Mouse (Mus musculus) A20 (cell line): ENCODE measurements around the gene Itgb4.

Source experiments
- DNase-seq: peaks from one replicate; pipeline ENCODE4 v3.0.0-alpha.2; 2011; ENCODE audit warnings: low read depth, low spot score

The Itgb4 gene

DNA sequence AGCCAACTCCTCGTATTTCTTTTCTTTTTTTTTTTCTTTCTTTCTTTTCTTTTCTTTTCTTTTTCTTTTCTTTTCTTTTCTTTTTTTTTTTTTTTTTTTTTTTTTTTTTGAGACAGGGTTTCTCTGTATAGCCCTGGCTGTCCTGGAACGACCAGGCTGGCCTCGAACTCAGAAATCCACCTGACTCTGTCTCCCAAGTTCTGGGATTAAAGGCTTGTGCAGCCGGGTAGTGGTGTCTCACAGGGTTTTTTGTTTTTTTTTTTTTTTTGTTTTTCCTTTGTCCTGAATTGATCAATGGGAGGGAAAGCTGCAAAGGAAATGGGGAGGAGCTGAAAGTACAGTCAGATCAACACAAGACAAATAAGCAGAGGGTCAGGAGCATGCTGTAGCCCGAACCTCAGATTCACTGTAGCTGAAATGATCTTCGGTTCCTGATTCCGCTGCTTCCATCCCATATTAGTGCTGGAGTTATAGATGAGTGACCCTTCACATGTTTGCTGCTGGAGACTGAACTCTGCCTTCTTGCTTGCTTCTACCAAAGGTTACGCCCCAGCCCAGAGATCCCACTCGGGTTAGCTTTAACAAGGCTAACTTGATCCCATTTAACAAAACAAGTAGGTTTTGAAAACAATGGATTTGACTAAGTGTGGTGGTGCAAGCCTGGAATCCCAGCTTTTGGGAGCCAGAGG is 53.8 kb downstream of the Itgb4 start:
- DNase-seq: no peak

- no peak for DNase-seq
These were observed 54.8 kb downstream of the Itgb4 start for GRCm38 (mm10) chr11:116029086-116029865.

DNA sequence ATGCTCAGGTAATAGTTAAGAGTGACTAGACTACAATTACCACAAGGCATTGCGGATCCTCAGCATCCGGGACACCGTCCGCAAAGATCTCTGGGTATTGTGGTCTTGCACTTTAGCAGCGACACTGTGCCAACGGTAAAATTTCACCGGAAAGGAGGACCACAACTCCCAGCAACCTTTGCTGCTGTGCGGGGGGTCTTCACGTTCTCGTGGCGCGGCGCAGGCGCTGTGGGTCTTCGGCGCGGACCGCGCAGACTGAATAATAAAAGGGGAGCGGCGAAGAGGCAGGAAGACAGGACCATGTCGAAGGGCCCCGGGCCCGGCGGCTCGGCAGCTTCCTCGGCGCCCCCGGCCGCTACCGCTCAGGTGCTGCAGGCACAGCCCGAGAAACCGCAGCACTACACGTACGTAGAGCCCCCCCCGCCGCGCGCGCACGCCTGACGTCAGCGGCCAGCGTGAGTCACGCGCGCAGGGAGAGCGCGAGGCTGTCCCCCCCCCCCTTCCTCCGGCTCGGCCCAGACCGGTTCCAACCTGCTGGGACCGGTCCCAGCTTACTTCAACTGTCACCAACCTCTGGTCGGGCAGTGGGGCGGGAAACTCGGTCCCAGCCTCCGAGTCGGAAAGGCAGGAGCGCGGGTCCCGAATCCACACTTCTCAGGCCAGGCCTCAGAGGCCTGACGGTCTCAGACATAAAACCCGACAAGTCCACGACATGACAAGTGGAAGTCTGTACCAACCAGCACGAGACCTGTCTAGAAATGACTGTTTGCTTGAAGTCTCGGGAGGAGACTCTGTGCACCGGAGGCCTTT is 55.8 kb downstream of the Itgb4 start, which contains the start of gene Unk:
Gene Unk (plus strand): TSS at position 235 of the 810 bp plus-strand sequence.
- peak; percentile 99 for DNase-seq

DNA sequence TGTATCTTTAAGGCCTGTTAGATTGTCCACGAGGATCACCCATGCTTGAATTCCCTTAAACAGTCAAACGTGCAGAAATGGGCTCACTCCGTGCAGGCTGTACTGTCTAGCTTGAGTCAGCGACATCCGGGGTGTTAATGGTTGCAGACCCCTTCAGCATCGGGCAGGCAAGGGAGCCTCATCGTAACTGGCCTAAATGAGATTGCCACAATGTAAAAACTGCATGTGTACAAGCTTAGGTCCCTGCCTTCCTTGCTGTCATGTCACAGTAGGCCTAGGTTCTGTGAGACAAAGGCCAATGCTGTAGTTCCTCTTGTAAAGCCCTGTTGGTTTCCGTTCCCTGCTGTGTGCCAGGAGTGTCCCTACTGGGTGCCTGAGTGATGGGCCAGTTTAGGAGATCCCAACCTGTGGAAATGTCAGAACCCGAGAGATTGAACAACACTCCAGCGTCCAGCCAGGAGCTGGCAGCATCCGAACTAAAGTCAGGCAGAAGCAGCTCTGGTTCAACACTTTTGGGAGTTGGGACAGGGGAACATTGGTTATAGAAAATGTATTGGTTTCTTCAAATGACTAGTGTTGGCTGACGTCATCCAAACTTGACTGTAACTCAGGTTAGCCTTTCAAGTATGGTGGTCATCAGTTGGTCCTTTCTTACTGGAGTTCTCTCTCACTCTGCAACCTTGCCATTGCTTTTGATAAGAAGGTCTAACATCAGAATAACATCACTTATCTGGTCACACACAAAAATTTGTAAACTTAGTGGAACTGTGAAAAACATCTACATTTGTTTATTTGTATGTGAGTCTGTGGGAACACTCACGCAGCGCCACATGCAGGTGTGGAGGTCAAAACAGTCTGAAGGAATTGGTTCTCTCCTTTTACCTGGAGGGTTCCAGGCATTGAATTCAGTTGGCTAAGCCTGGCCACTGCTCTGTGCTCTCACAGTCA is 56.7 kb downstream of the Itgb4 start:
- DNase-seq: peak; percentile 81

DNA sequence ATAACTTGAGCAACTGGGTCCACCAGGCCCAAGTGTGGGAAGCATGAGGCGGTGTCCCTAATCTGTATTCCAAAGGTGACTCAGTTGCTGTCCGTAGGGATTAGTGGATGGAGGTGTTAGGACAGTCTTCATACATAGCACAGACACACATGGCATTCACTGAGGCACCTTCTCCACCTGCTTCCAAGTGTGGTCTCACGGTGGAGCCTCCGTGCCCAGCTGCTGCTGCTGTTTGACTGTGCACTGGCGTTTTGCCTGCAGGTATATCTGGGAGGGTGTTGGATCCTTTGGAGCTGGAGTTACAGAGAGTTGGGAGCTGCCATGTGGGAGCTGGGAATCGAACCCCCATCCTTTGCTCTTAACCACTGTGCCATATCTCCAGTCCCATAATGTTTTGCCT is 60.1 kb downstream of the Itgb4 start:
- DNase-seq: no peak

GRCm38 (mm10) chr11:116036671-116037070 is 62.2 kb downstream of the Itgb4 start:
- no peak for DNase-seq

DNA sequence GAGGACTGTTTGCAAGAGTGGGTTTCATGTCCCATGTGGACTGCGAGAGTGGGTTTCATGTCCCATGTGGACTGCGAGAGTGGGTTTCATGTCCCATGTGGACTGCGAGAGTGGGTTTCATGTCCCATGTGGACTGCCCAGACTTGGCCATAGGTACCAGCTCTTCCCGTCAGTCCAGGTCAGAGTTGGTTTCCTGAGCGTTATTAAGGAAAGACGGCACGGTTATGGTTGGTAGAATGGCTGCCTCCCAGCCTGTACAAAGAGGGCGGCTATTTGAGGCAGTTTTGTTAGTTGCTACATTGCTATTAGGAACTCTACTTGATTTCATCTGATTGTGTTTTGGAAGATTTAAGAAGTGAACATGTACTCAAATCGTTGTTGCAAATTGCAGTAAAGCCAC is 63.3 kb downstream of the Itgb4 start:
- DNase-seq: no peak

GRCm38 (mm10) chr11:116040593-116040992 is 66.1 kb downstream of the Itgb4 start:
- DNase-seq: no peak

DNA sequence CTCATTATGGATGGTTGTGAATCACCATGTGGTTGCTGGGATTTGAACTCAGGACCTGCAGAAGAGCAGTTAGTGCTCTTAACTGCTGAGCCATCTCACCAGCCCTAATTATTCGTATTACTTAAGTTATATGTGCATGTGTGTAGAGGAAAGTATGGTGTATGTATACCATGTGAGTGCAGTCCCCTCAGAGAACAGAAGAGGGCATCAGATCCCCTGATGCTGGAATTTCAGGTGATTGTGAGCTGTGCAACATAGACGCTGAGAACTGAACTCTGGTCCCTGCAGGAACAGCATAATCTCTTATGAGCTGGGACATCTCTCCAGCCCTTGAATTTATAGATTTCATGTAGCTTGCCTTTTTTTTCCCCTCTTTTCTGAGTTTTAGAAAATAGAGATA is 67.3 kb downstream of the Itgb4 start:
- no peak for DNase-seq

GRCm38 (mm10) chr11:116042372-116043138 is 68.0 kb downstream of the Itgb4 start:
- no peak for DNase-seq

- no peak for DNase-seq
These were observed 68.8 kb downstream of the Itgb4 start for GRCm38 (mm10) chr11:116043286-116043685.

DNA sequence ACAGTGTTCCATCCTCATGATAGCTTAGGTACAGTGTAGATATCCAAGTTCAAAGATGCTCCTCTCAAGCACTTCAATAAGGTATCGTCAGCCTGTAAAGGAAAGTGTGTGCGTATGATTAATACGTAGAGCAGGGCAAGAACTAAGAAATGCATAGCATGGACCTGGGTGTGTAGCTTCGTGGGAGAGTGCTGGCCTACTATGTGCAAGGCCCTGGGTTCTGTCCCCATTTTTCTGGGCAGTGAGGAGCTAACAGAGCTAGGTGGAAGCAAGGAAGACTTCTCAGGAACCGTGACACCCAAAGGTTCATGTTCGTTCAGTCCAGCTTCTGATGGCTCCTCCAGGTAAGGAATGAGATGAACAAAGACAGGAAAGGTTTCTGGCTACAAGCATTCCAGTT is 70.7 kb downstream of the Itgb4 start:
- no peak for DNase-seq

DNA sequence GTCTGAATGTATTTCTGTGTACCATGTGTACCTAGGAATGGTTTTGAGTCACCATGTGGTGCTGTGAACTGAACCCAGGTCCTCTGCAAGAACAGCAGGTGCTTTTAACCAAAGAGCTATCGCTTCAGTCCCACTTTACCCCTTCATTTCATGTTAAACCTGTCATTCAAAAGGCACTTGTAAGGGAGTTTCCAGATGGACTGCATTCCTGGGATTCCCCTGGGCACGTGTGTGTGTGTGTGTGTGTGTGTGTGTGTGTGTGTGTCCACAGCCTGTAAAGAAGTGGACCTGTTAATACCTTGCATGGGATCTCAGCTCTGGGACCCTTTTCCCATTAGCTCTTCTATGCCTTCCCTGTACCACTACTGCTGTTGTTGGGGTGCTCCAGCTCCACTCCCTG is 75.1 kb downstream of the Itgb4 start:
- DNase-seq: no peak

DNA sequence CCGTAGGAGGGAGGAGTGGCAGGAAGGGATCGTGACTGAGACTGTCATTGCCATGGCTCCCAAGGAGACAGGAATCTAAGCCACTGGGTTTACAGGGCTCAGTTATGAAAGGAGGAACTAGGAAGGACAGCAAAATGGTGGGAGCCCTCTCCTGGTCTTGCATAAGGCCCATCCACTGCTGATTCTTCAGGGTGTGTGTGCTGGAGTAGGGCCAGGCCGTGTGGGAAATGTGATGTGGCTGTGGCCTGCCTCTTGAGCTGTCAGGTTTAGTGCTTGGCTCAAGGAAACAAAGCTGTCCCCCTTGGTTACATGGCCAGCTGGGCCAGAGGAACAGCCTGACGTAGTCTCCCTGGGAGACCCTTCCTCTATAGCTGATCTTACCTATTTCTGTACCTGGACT is 75.7 kb downstream of the Itgb4 start:
- DNase-seq: no peak

DNA sequence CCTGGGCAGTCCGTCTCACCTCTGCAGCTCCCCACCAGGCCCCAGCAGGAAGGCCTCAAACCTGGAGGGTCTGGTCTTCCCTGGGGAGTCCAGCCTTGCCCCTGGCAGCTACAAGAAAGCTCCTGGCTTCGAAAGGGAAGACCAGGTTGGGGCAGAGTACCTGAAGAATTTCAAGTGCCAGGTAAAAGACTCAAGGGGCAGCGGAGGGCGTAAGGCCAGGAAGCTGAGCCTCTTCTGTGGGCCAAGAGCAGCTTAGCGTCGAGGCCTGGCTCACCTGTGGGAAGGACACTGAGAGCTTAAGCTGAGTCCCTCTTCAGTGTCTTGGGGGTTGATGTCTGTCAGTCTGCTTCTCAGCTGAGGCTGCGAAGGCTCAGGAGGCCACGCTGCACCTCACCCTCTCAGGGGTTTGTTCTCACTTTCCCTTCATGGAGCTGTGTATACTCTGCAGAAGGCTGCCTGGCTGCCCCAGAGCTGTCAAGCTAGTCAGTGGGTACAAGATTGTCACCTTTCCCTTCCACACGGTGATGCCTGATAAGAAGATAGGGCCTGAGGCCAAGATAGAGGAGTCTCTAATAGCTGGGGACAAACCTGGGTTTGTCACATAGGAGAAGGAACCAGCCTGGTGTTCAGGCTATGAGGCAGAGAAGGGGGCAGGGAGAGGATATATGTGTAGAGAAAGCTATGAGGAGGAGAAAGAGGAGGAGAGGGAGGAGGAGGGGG is 79.2 kb downstream of the Itgb4 start:
- DNase-seq: no peak

DNA sequence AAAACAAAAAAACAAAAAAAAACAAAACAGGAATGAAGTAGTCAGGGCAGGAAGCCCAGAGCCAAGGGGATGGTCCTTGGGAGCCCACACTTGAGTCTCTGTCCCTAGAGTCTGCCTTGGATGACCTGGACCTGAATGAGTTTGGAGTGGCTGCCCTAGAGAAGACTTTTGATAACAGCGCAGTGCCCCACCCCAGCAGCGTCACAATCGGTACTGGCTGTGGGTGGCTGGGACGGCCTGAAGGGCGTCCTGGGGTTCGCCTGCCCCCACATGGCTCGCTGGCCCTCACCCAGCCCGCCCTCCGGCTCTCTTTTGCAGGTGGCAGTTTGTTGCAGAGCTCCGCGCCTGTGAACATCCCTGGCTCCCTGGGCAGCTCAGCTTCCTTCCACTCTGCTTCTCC is 81.4 kb downstream of the Itgb4 start:
- no peak for DNase-seq

DNA sequence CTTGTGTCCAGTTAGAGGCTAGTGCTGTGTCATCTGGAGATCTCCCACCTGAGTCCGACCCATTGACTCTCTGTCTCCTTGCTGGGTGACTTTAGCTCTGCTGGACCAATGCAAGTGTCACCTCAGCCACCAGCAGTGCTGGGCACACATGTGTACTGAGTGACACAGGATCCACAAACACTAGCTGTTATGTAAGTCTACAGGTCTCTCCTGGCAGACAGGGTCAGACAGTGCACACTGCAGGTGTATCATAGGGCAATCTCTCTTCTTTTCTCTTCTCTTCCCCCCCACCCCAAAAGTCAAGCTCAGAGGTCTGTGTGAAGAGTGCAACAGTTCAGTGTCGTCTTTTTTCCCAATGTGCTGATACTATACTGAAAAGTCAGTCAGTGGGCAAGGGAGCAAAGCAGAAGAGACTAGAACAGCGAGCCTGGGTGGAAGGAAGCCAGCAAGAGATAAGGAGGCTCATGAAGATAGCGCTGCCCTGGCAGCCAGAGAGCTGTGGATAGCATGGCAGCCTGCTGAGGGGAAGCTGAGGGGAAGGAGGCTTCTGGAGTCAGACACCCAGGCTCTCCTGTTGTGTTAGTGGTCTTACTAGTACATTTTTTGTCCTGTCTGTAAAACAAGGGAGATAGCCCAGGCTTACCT is 82.8 kb downstream of the Itgb4 start:
- no peak for DNase-seq
